Mouse (Mus musculus): ENCODE measurements around the gene Gss. TPM values are rescaled to one million over a fixed set of nuclear protein-coding genes. Genes with fewer than 3 reads are reported as not detected.

Gene Gss
- total RNA-seq, 2 experiments from 2014 or later, result 6.5 to 8.5 TPM

DNA sequence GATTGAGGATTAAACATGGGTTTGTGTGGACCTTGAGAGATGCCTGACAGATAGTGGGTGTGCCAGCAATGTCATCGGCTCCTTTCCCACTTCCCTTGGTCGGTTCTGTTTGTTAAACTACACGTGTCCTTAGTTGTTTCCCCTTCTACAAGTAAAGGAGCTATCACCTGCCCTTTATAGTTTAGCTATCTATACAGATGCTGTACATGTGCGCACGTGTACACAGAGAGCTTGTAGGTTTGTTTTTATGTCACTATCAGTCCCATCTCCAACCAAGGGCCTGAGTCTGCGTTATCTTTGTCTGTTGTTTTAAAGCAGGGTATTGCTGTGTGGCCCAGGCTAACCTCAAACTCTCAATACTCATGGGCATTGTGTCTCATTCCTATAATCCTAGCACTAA, 31.4 kb upstream of the Gss start:
- no peak for ATAC-seq (replicated peaks; ENCODE audit: low FRiP score, poor library complexity, severe bottlenecking)

DNA sequence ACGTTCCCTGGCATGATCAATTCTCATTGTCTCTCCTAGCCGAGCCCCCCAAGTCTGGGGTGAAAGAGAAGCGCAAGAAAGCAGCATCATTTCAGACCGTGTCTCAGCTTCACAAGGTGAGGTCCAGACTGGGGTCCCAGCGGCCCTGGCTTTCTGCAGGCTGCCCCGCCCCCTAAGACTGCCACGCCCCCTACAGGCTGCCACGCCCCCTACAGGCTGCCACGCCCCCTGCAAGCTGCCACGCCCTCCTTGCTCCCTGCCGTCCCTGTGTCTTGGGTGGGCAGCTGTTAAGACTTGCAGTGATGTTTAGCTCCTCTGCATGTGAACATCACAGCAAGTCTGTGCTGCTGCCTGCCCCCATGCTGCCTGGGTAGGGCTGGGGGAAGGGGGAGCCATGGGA, 30.0 kb upstream of the Gss start:
- no peak for ATAC-seq (replicated peaks; ENCODE audit: low FRiP score, poor library complexity, severe bottlenecking)

DNA sequence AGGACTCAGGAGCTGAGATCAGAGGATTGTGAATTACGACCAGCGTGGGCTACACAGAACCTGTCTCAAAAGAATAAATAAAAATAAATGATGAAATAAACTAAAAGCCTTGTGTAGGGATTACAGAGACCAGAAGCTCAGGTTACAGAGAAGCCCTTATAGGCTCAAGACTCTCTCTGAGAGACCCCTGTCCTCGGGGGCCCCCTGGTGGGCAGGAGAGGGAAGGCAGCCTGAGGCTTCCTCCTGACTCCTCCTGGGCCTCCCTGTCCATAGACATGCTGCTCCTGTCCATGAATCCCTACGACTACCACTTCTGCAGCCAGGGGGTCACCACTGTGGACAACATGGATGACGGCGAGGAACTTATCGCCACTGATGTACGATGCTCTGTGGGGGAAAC, 27.2 kb upstream of the Gss start:
- ATAC-seq (replicated peaks; ENCODE audit: low FRiP score, poor library complexity, severe bottlenecking), result peak; percentile 73

DNA sequence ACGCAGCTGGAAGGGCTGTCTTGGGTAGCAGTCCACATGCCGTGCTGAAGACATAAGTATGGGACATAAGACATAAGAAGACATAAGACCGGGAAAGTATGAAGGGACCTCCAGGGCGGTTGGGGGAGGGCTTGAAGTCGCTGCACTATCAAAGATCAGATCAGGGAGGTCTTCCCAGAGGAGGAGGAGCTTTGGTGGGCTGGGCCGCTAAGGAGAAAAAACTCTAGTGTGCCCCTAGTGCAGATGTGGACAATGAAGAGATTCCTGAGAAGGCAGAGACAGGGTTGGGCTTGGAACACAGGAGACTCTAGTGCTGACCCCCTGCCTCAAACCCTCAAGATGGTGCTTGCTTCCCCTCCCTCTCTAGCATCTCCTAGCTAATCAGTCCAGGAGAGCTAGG, 24.4 kb upstream of the Gss start:
- no peak for ATAC-seq (replicated peaks; ENCODE audit: low FRiP score, poor library complexity, severe bottlenecking)

DNA sequence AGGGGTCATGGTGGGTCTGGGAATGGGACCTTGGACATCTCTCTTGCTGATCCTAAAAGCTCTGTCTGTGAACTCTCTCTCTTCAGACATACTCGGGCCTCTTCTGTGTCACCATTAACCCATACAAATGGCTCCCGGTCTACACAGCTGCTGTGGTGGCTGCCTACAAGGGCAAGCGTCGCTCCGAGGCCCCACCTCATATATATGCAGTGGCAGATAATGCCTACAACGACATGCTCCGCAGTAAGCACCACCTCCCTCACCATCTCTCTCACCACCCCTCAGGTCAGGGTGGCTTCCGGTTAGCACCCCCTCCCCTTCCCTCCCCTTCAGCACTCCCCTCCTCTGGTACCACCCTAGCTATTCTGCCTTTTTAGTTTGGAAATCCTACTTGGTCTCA, 21.3 kb upstream of the Gss start:
- ATAC-seq (replicated peaks; ENCODE audit: low FRiP score, poor library complexity, severe bottlenecking), result peak; percentile 4; the same call in 1 of the 2 replicates

DNA sequence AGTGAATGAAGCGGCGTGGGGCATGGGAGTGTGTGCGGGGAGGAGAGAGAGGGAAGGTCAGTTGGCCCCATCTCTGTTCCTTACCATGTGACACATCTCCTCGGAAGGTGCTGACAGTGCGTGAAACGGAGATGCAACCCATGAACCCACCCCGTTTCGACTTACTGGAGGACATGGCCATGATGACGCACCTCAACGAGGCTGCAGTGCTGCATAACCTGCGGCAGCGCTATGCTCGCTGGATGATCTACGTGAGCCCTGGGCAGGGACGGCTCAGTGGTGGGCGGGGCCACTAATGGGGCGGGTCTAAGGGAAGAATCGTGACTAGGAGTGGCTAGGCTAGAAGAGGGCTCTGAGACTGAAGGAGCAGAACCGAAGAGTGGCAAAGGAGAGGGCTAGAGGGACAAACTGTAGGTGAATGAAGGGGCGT, 20.7 kb upstream of the Gss start:
- ATAC-seq (replicated peaks; ENCODE audit: low FRiP score, poor library complexity, severe bottlenecking), result peak; percentile 93

DNA sequence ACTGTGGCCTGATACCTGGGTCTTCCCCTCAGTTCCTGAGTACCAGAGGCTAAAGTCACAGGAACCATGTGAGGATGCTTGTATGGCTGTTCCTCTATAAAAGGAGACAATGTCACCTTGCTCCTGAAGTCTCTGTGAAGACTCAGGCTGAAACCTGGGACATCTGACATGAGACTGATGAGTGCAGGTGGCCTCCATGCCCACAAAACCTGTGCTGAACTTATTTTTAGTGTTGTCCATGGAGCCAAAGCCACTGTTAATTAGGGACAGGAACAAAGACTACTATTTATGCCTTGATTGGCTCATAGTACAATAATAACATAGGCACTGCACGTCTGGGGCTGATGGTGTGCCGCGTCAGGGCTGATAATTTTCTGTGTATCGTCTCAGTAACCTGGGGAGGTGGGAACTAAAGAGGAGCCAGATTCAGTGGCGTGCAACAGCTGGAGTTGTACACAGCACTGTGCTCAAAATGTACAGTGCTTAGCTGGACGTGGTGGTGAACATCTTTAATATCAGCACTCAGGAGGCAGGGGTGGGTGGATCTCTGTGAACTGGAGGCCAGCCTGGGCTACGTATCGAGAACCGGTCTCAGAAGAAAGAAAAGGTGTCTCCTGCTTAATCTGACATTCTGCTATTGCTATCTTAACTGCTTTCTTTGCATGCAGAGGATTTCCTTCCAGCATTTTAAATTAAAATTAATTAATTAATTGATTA, 19.4 kb upstream of the Gss start:
- no peak for ATAC-seq (replicated peaks; ENCODE audit: low FRiP score, poor library complexity, severe bottlenecking)

DNA sequence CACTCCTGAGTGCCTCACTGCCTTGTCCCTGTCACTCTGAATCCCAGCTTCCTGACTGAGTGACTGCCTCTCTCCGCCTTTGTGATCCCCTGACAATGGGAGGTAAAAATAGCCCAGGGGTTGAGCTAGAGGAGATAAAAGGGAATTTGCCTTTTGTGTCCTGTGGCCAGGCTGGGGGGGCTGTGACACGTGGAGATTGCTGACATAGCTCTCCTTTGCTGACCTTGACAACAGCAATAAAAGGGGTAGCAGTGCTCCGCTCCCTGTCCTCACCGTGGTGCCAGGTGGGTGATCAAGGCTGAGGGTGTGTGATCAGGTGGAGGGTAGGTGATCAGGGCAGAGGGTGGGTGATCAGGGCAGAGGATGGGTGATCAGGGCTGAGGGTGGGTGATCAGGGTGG, 18.4 kb upstream of the Gss start, which contains the start of gene Myh7b:
Gene Myh7b (plus strand): TSS at position 235 of the 400 bp plus-strand sequence.
- ATAC-seq (replicated peaks; ENCODE audit: low FRiP score, poor library complexity, severe bottlenecking), result no peak

DNA sequence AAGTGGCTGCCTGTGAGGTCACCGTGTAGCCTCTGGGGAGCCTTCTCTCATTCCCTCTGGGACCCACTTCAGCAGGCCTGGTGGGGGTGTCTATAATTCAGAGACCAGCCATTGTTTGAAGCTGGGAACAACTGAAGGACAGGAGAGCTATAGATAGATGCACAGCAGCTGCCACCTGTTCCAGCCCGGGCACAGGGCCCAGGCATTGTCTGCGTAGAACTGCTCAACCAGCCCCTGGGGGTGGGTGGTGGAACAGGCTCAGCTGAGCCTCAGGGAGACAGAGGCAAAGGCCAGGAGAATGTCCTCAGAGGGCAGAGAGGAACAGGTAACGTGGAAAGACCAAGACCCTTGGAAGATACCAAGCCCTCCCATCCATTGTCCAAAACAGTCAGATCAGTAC, 13.8 kb upstream of the Gss start:
- no peak for ATAC-seq (replicated peaks; ENCODE audit: low FRiP score, poor library complexity, severe bottlenecking)

DNA sequence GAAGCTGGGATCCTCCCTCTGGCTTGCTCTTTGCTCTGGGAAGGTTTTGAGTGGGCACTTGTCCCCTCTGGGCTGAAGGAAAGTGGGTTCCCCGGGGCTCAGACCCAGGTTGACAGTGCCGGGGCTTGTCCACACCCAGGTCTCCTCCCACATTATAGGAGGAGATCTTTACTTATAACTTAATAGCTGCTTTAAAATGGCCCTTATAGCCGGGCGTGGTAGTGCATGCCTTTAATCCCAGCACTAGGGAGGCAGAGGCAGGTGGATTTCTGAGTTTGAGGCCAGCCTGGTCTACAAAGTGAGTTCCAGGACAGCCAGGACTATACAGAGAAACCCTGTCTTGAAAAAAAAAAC, 12.6 kb upstream of the Gss start:
- ATAC-seq (replicated peaks; ENCODE audit: low FRiP score, poor library complexity, severe bottlenecking), result peak; percentile 71

DNA sequence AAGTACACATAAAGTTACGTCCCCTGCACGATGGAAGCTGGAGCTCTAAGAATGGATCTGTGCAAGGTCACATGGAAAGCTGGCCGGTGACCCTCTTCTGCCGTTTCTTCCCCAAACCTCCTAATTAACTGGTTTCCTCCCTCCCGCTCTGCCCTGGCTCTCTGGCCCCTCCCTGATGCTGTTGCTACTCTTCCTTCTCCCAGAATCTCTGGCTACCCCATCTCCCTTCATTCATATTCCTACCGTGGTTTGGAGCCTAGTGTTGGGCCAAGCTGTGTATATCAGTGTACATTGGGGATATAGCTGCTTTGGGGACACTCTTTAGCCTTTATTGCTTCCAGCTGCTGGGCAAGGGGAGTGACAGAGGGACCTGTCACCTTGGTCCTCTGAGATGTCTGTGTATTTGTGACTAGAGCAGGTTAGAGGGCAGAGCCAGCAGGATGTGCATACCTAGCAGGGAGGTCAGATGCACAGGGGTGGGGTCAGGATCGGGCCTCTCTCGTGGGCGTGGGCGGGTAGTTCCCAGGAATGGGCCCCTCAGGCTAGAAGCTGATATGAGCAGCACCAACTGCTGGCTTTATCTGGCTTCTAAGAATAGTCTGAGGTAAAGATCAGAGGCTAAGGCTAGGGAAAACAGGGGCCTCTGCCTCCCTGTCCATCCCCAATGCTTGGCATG, 12.1 kb upstream of the Gss start:
- peak; percentile 83 for ATAC-seq (replicated peaks; ENCODE audit: low FRiP score, poor library complexity, severe bottlenecking)

DNA sequence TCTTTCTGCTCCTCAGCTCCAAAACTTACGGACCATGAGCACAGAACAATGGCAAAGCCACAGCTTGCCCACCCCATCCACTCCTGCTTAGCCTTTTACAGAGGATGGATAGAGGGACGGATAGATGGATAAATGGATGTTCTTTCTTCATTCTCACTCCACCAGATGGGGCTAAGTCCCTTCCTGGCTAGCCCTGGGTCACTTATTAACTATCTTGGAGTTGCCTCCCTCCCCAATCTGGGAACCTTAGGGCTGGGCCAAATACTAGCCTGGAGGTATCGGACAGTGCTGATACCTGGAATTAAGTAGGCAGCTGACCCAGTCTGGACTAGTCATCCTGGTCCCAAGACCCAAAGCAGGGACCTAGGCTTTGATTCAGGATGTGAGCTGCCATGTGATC, 11.1 kb upstream of the Gss start:
- ATAC-seq (replicated peaks; ENCODE audit: low FRiP score, poor library complexity, severe bottlenecking), result no peak

DNA sequence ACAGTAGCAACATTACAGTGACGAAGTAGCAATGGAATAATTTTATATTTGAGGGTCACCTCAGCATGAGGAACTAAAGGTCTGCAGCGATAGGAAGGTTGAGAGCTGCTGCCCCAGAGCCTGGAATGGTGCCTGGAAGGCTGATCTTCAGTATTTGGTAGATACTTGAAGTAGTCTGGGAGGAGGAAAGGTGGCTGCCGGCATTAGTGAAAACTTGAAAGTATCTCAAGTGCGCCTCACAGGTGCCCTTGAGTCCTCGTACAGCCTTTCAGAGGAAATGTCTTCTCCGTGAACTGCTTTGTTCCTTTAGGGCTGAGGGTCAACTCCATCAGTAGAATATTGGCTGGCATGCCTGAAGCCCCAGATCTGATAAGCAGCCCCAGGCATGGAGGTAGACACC, 2.9 kb upstream of the Gss start:
- no peak for ATAC-seq (replicated peaks; ENCODE audit: low FRiP score, poor library complexity, severe bottlenecking)

DNA sequence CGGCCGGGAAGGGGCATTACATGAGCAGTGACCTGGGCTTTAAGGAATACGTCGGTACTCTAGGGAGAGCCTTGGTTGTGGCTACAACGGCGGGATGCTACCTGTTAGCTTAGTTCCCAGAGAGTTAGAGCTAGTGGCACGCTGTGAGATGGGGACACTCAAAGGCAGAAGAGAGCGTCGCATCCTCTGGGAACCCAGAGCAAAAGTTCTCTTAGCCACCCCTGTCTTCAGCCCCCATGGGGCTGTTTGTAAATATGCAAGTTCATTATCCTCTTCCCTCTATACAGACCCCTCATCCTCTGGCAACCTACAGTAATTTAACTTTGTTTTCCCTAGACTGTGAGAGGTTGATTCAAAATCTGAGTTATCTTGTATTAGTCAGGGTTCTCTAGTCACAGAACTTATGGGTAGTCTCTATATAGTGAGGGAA, 259 bp upstream of the Gss start:
- ATAC-seq (replicated peaks; ENCODE audit: low FRiP score, poor library complexity, severe bottlenecking), result peak; percentile 65

DNA sequence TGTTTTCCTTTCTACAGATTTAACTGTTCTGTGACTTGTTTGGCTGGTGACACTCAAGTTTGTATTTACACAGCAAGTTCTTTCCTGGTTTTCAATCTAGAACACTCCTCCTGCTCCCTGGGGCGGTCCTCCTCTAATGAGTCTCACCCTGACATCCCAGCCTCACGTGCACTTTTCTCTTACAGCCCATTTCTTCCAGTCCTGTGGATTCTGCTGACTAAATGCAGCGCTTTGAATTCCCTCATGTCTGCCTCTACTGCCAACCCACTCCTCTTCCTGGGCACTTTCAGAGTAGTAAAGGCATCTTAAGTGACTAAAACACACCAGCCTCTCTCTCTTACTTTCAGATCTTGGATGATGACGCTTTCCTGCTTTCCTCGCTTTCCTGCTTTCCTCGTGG, 934 bp downstream of the Gss start:
- ATAC-seq (replicated peaks; ENCODE audit: low FRiP score, poor library complexity, severe bottlenecking), result no peak

DNA sequence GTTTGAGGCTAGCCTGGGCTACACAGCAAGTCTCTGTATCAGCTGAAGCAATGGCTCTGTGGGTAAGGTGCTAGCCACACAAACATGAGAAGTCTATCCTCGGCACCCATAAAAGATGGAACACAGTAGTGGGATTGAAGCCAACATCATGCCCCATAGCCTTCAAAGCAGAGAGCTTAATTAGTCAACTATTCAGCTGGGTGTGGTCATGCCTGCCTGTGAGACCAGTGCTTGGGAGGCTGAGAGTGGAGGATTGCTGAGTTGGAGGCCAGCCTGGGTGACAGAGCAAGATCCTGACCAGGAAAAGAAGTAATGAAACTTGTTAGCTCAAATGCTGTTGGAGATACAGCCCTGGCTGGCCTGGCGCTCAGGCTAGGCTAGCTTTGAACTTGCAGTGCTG, 1.7 kb downstream of the Gss start:
- no peak for ATAC-seq (replicated peaks; ENCODE audit: low FRiP score, poor library complexity, severe bottlenecking)

DNA sequence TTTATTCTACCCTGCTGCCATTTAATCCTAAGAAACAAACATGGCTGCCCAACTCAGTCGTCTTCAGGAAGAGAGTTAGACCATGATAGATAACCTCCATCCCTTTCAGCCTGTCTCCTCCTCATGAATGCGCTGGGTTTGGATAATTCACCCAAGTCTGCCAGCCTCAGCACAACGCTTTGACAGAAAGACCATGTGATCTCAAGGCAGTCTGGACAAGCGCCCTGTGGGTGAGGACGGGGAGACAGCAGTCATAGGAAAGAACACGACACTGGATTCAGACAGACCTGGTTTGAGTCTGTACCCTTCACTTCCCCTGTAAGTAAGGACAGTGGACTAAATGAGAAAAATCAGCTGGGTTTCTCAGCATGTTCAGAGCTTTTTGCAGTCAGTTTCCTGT, 3.1 kb downstream of the Gss start:
- no peak for ATAC-seq (replicated peaks; ENCODE audit: low FRiP score, poor library complexity, severe bottlenecking)

DNA sequence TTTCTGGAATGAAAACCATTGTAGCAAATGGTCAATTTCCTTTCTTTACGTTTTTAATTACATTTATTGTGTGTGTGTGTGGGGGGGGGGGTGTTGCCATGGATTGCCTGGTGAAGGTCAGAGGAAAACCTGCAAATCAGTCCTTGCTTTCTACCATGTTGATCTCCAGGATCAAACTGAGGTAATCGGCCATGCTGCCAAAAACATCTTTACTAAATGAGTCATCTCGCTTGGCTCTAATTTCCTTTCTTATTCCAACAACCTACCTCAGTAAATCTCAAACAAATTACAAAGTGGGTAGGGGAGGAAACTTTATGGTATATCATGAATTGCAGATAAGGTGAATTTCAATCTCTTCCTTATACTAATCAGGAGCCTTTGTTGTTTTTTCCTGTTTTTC, 4.5 kb downstream of the Gss start:
- no peak for ATAC-seq (replicated peaks; ENCODE audit: low FRiP score, poor library complexity, severe bottlenecking)

DNA sequence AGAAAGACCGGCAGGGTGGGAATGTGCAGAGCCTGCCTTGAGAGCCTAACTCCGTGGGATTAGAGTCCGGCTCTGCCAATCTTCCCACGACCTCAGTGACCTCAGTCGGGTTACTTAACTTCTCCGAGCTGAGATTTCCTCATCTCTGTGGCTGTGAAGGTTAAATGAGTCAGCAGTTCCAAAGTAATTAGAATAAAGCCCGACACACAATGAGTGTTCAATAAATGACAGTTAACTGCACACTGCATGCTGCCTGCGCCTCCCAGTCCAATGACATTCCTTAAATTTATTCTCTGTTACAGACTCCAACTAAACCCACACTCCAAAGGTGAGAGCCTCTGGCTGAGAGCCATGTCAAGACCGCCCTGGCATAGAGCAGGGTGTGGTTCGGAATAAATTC, 7.1 kb downstream of the Gss start:
- ATAC-seq (replicated peaks; ENCODE audit: low FRiP score, poor library complexity, severe bottlenecking), result no peak

DNA sequence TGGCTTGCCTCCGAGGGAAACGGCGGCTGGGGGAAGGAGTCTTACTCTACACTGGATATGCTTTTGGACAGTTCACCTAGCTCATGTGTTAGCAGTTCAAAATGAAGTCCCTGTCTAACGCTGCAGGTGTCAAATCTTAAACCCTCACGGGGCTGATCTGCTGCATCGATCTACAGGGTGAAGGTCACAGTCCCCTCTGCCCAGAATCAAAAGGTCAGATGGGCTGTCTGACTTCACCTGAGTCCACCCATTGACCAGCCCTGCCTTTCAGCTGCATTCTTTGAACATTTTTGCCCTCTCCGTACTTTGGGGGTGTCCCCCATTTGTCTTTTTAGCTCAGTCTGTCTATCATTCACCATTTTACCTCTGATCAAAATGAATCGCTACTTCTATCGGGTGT, 7.5 kb downstream of the Gss start:
- ATAC-seq (replicated peaks; ENCODE audit: low FRiP score, poor library complexity, severe bottlenecking), result no peak

DNA sequence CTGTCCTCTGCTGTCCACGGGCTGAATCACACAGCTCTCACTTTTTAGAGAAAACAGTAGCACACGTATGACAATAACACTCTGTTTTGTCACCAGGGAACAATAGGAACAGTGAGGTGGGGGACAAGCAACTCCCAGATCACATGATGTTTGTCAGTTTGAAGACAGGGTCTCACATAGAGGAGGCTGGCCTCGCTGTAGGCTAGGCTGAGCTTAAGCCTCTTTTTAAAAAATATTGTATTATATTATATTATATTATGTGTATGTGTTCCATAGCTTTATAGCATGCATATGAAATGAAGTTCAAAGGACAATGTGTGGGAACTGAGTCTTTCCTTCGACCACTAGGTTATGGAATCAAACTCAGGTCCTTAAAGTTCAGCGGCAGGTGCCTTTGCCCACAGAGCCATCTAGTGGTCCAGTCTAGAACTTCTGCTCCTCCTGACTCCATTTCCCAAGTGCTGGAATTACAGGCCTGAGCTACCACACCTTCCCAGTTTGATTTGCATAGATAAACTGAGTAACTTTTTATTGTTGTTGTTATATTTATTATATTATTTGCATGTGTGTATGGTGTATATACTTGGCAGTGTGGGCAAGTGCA, 8.6 kb downstream of the Gss start:
- ATAC-seq (replicated peaks; ENCODE audit: low FRiP score, poor library complexity, severe bottlenecking), result peak; percentile 85
